Mouse (Mus musculus) brain, embryonic 14.5 days (tissue): ENCODE results near the gene Rpl28. TPM values are rescaled to one million over a fixed set of nuclear protein-coding genes. Genes with fewer than 3 reads are reported as not detected.

Source experiments
- DNase-seq: peaks from one replicate; pipeline ENCODE4 v3.0.0-alpha.2; 2011; ENCODE audit warnings: low read depth
- CTCF ChIP-seq: fragments of 200-500 bp; IDR thresholded peaks from 2 replicates; pipeline ENCODE4 v1.5.1; 2012; ENCODE audit warnings: inconsistent platforms, mild to moderate bottlenecking, moderate library complexity, borderline replicate concordance; ENCODE audit not compliant: insufficient read depth, insufficient read length; ENCODE audit errors: extremely low read depth
- POLR2A ChIP-seq: fragments of 200-500 bp; IDR thresholded peaks from 2 replicates; pipeline ENCODE4 v1.6.1; 2012; ENCODE audit warnings: mild to moderate bottlenecking, inconsistent platforms, borderline replicate concordance; ENCODE audit not compliant: poor library complexity, insufficient read depth, insufficient read length, severe bottlenecking; ENCODE audit errors: extremely low read depth
- polyA plus RNA-seq: library from polyadenylated mRNA; depleted of rRNA; stranded (reverse); fragments of >200 nt; gene quantifications from 2 replicates; pipeline ENCODE4 v1.2.3, GENCODE M21; 2012

The Rpl28 gene
- polyA plus RNA-seq, 1 experiment = 404 TPM

DNA sequence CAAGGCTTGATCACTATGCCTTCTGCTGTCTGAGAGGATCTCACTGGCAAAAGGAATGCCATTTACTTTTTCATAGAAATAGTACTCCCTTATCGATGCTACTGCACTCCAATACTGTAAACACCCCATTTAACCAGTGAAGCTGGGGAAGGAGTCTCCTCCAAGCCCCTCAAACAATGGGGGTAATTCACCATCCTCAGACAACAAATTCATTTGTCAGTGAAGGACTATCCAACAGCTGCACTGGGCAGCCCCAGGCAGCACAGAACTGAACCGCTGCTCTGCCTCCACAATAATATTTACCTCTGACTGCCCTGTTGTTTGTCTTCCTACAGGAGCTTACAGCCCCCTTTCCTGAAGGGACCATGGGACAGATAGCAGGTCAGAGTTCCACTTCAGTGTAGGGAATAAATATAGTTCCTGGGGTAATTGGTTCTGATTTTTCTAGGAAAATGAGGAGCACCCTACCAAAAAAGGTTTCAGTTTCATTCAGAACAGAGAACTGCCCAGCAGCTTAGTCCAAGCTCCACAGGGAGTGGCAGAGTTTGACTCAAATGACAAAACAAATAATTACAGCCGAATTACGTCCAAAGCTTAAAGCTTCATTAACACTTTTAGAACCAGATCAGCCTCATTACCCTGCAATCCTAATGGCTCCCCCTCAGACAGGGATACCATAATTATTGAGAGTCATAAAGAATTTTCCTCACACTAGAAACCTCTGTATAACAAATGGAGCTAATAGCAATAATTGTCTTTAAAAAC lies 27.5 kb upstream of the Rpl28 start:
- DNase-seq = peak; percentile 61
- no peak for TF ChIP-seq POLR2A
- TF ChIP-seq CTCF = no peak

GRCm38 (mm10) chr7:4771202-4771601 lies 21.5 kb upstream of the Rpl28 start, which contains the start of gene Fam71e2:
Gene Fam71e2 (minus strand): TSS chr7:4771302.
- no peak for DNase-seq
- TF ChIP-seq POLR2A = no peak

- no peak for DNase-seq
- TF ChIP-seq CTCF (no peak), POLR2A (no peak)
Measured at GRCm38 (mm10) chr7:4776131-4776530, 16.5 kb upstream of the Rpl28 start.

DNA sequence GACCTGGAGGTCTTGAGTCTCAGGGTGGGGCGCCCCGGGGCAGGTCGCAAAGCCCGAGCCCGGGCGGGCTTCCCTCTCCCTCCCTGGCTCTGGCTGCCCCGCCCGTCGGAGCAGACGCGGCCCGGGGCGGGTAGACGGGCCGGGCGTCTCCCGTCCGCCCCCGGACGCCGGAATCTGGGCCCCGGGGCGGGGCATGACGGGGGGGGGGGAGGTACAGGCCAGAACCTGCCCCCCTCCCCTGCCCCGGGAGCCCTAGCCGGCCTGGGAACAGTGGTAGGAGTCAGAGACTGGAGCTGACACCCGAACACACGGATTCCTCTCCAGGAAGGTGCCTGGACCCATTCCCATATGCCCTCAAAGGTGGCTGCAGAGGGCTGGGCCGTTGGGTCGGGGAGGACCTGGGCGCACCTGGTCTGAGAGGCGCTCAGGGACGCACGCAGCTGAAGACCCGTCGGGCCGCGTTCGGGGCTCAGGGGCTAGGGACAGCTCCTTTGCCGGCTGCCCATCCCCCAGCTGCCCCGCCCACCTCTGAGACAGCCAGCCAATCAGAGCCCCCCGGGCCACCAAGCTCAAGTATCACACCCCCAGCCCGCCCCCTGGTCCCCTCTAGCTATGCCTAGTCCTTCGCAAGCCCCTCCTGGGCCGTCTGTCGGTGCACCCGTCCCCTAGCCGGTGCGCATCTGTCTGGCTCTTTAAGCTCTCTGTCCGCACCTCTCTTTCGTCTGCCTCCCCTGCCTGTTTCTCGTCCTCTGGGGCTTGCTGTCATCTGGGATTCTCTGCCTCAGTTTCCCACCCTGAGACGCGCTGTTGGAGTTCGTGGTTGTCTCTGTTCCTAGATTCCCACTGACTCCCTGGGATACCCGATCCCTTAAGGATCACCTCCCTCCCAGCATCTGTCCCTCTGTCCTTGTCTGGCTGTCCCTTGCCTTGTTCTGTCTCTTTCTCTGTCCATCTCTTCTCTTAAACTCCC lies 15.5 kb upstream of the Rpl28 start:
- TF ChIP-seq POLR2A (no peak), CTCF (no peak)
- peak; percentile 82 for DNase-seq

GRCm38 (mm10) chr7:4777851-4778637 lies 14.6 kb upstream of the Rpl28 start:
- TF ChIP-seq POLR2A = no peak
- no peak for TF ChIP-seq CTCF
- DNase-seq = no peak

- DNase-seq = no peak
- TF ChIP-seq CTCF (no peak), POLR2A (no peak)
Measured at GRCm38 (mm10) chr7:4779921-4780320, 12.8 kb upstream of the Rpl28 start.

DNA sequence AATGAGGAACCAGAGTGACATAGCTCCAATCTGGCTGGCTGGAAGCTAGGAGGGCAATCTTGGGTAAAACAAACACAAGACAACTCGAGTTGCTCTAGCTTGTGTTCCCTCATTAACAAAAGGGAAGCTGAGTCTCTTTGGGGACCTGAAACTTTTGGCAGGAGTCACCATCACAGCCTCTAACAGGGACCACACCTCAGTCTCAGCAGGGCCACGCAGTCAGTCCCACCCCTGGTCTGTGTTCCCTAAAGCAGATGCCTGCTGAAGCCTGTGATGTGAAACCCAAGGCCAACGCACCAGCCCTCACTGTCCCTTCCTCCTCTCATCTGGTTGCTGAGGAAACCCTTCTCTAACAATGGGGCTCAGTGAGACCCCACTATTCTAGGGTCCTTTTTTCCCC lies 10.5 kb upstream of the Rpl28 start:
- DNase-seq = no peak
- TF ChIP-seq POLR2A (no peak), CTCF (no peak)

- no peak for TF ChIP-seq CTCF
- no peak for TF ChIP-seq POLR2A
- no peak for DNase-seq
Measured at GRCm38 (mm10) chr7:4782759-4783158, 9.9 kb upstream of the Rpl28 start, which contains the start of the genes Il11 and Tmem190. Gene Il11 (minus strand): TSS chr7:4782859. Gene Tmem190 (plus strand): TSS chr7:4782937.

DNA sequence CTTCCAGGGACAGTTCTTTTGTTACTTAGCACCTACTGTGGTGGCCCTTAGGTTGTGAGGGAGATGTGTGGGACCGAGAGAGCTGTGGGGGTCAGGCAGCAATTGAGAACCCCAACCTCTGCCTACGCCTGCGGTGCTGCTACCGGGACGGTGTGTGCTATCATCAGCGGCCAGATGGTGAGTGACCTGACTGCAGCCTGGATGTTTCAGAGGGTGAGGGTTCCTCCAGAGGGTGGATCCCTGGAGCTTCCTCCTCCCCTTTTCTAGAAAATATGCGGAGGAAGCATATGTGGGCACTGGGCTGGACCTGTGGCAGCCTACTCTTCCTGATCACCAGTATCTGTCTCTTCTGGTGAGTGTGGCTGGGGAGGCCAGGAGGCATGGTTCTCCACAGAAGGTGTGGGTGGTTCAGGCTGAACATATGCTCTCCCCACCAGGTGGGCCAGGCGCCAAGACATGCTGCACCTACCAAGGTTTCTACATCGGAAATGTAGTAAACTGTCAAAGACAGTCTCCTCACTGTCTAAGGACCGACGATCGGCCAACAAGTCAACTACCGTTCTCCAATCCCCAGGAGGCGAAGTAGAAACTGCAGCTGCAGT lies 8.9 kb upstream of the Rpl28 start:
- no peak for DNase-seq
- TF ChIP-seq CTCF (no peak), POLR2A (no peak)
